Mouse (Mus musculus): ENCODE measurements around the gene Nppc.
A peak's percentile ranks its signal among the peaks of the same experiment; 100 is the strongest.

Gene Nppc

GRCm38 (mm10) chr1:86670279-86671038 lies at the start of gene Nppc:
Gene Nppc, minus strand, starts transcription at chr1:86670571.
- peak; percentile 85 for DNase-seq (ENCODE audit: low read depth, low spot score)

- DNase-seq (ENCODE audit: low read depth, low spot score): peak; percentile 61
These were observed 49.0 kb upstream of the Nppc start for GRCm38 (mm10) chr1:86719391-86719790.

DNA sequence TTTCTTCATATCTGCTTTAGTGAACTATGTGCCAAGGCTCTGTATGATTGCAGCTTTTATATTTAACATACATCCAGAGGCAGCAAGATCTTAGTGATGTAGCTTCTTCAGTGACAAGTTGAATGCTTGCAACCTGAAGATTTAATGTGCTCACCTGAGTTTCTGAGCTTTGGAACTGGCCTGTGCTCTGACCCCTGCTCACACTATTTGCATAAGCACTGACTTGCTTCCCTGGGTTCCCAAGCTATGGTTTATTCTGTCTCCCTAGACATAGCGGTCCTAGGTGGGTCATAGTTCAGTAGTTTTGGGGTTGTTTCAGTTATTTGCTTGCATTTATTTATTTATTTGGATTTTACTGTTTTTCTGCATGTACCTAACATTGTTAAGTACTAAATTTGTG lies 47.8 kb upstream of the Nppc start:
- DNase-seq (ENCODE audit: low read depth, low spot score): no peak

GRCm38 (mm10) chr1:86713054-86713453 lies 42.7 kb upstream of the Nppc start:
- no peak for DNase-seq (ENCODE audit: low read depth, low spot score)

- DNase-seq (ENCODE audit: low read depth, low spot score): no peak
These were observed 41.7 kb upstream of the Nppc start for GRCm38 (mm10) chr1:86712045-86712444.

DNA sequence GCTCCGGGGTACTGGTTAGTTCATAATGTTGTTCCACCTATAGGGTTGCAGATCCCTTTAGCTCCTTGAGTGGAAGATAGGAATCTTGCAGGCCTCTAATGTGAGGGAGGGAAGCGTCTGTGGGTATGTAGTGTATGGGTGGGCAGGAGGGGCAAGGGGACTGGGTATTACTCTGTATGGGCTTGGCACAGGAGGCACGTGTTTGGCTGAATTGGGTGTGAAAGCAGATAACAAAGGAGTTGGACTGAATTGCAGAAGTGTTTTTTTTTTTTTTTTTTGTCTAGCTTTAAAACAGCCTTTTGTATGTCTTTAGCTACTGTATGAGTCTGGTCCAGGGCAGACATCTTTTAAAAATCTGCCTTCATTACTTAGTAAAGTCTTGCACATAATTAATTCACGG lies 39.2 kb upstream of the Nppc start:
- no peak for DNase-seq (ENCODE audit: low read depth, low spot score)

- DNase-seq (ENCODE audit: low read depth, low spot score): no peak
These were observed 35.1 kb upstream of the Nppc start for GRCm38 (mm10) chr1:86705461-86705860.

DNA sequence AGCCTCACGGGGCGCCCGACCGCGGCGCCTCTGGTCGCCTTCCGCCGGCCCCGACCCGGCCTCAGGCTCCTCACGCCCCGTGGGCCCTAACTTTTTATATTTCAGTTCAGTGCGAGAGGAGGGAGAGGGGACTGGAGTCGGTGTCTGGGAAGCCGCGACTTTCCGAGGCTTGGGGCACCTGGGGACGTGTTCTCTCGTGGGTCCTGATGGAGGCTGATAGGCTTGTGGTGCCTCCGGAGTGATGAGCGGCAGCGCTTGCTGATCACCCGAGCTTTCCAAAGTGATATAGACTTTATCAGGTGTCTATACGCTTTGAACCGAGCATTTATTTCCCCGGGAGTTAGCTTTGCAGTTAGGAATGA lies 33.6 kb upstream of the Nppc start:
- no peak for DNase-seq (ENCODE audit: low read depth, low spot score)

DNA sequence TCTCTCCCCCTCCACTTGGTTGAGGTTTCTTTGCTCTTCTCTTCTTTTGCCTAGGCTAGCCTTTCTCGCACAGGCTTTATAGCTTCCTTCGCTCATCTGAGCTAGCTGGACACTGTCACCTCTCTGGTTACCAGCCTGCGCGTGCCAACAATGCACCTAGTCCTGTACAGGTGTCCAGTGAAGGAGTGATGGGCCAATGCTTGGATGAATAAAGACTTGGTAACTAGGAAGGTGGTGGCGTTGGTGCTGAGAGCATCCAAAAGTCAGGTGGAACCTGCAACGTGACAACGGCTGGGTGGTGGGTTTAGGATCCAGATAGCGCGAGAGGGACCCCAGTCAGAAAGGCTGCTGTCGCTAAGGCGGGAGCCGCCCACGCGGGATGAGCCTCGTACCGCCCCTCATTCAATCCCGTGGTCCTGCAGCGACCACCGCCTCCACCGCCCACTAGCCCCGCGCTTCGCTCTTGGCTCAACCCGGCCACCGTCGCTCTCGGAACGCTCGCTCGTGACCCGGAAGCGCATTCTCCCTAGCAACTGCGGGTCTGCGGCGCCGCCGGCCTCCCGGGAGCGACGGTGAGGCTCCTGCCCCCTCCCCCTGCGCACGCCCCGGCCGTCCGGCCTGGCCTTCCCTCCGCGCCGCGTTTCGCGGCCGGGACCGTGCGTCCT lies 33.1 kb upstream of the Nppc start, which contains the start of gene Dis3l2:
TSS of gene Dis3l2 (plus strand) at position 509 of the 665 bp plus-strand sequence.
- DNase-seq (ENCODE audit: low read depth, low spot score): peak; percentile 91

DNA sequence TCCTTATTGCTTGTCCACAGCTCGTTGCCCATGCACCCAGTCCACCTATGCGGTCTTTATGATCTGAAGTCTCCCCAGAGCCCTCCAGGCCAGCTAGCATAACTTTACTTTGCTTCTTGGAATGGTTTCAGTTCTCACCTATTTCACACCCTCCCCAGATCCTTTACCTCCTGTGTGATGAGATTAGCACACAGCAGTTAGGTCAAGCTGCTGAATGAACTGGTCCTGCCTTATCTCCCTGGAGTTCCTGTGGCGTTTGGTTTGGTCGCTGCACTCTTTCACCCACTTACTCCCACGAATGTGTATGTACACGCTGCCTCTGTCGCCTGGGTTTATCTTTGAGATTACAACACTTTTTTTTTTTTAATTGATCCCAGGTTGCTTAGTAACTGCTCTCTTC lies 30.0 kb upstream of the Nppc start:
- no peak for DNase-seq (ENCODE audit: low read depth, low spot score)

DNA sequence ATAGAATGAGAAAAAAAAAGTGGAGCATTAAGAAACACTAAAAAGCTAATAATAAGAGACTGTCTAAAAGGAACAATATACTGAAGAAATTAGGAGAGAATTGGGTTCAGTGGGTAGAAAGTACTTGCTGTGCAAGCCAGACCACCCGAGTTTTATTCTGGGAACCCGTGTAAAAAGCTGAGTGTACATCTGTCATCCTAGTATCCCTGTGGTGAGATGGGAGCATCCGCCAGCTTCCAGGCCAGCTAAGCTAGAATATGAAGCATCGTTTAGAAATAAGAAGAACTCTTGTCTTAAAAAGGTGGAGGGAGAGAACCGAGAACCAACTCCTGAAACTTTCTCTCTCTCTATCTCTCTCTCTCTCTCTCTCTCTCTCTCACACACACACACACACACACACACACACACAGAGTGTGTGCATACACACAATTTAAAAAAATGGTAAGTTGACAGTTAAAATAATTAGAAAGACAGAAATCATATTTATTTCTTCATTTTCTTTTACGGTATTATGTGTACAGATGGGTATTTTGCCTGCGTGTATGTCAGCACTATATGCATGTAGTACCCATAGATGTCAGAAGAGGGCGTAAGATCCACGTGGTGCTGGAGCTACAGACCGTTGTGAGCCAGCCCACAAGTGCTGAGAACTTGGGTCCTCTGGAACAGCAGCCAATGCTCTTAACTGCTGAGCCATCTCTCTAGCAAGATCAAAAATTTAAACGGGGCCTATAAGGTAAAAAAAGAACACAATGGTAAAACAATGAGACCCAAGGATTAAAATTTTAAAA lies 29.2 kb upstream of the Nppc start:
- peak; percentile 81 for DNase-seq (ENCODE audit: low read depth, low spot score)

- peak; percentile 33 for DNase-seq (ENCODE audit: low read depth, low spot score)
These were observed 28.4 kb upstream of the Nppc start for GRCm38 (mm10) chr1:86698721-86699120.

GRCm38 (mm10) chr1:86696948-86697347 lies 26.6 kb upstream of the Nppc start:
- peak; percentile 50 for DNase-seq (ENCODE audit: low read depth, low spot score)

GRCm38 (mm10) chr1:86691027-86691426 lies 20.7 kb upstream of the Nppc start:
- DNase-seq (ENCODE audit: low read depth, low spot score): no peak

DNA sequence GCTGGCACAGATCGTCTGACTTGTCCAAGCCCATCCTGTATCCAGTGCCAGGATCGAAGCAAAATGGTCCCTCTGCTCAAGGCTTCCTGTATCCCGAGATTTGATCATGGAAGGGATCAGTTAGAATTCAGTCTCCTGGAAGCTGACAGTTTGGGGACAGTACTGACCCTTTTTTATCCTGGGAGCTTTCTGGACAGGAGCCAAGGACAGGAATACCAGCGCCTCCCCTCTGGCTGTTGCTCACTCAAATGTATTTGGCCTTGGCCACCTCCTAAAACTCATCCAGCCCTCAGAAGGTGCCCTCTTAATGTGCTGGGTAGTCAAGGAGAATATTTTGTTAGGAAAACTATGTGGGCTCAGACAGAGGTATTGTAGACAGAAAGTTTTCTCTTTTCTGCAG lies 16.9 kb upstream of the Nppc start:
- DNase-seq (ENCODE audit: low read depth, low spot score): no peak

GRCm38 (mm10) chr1:86678667-86679066 lies 8.3 kb upstream of the Nppc start:
- DNase-seq (ENCODE audit: low read depth, low spot score): no peak

- no peak for DNase-seq (ENCODE audit: low read depth, low spot score)
These were observed 7.3 kb upstream of the Nppc start for GRCm38 (mm10) chr1:86677624-86678023.

DNA sequence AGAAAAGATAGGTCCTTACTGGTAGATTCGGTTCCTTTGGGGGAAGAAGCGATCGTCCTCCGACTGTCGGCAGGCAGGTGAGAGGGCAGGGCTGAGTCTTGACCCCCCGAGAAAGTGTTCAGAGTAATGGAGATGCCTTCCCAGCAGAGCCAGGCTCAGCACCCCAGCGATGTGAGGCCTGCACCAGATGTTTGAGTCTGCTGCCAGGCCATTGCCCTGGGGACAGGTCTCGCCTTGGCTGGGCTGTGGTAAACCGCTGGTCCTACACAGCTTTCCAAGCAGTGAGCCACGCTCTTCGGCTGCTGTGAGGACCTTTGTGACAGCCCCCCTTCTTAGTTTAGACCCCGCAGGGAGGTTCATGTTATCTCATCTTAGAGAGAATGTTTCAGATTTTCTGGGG lies 4.8 kb upstream of the Nppc start:
- DNase-seq (ENCODE audit: low read depth, low spot score): no peak

- DNase-seq (ENCODE audit: low read depth, low spot score): no peak
These were observed 4.0 kb upstream of the Nppc start for GRCm38 (mm10) chr1:86674385-86674784.

DNA sequence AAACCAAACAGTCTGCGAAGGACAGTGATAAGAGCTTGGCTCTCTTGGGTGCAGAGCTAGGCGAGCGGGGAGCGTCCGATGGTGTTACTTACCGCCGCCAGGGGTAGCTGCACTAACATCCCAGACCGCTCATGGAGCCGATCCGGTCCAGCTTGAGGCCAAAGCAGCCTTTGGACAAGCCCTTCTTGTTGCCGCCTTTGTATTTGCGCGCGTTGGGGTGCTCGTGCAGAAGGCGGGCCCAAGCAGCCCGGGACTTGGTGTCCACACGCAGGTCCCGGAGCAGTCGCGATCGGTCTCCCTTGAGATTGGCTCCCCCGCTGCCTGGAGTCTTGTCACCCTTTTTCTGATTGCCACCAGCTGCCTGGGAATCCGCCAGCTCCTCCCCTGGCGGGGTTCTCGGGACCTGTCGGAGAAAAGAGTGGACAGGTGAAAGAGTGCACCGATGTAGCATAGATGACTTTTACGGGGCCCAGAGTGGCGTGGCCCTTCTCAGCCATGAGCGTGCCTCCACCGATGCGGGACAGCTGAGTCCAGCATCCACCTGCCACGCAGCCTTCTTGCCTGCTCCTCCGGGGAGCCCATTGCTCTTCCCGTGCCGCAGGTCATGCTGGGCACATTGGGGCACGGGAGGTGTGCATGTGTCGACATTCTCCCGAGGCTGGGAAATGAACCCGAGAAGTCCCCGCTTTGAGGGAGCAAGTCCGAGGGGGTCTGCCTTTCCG lies 658 bp downstream of the Nppc start:
- DNase-seq (ENCODE audit: low read depth, low spot score): peak; percentile 86

- no peak for DNase-seq (ENCODE audit: low read depth, low spot score)
These were observed 5.3 kb downstream of the Nppc start for GRCm38 (mm10) chr1:86665091-86665490.

DNA sequence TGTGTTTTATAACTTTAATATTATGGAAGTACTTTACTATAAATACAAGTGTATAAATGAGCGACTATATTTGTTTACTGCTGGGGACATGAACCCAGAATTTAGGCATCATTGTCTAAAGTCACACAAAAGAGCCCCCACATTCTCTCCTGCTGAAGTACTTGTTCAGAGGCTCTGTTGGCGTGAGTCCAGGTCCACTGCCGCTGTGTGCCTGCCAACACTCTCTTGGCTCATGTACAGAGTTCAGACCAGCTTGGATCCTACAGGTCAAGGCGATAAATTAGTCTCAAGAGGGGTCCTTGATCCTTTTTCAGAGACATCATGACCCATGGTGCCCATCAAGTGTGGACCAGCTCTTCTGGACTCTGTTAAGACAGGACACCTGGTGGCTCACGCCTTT lies 13.3 kb downstream of the Nppc start:
- DNase-seq (ENCODE audit: low read depth, low spot score): no peak

All from ZHBTc4 (cell line).